Mouse (Mus musculus) NIH3T3 (cell line): ENCODE measurements around the gene Aspdh.

ENCODE experiments used
- DNase-seq: peaks from one replicate; pipeline ENCODE4 v3.0.0-alpha.2; 2012; ENCODE audit warnings: low read depth

The Aspdh gene

GRCm38 (mm10) chr7:44498922-44499321 is 33.7 kb downstream of the Aspdh start:
- no peak for DNase-seq

- DNase-seq = no peak
Observed at GRCm38 (mm10) chr7:44500046-44500445, 34.9 kb downstream of the Aspdh start.

- DNase-seq = peak; percentile 85
Observed at GRCm38 (mm10) chr7:44501563-44502115, 36.4 kb downstream of the Aspdh start.

GRCm38 (mm10) chr7:44507491-44507890 is 42.3 kb downstream of the Aspdh start:
- DNase-seq = no peak
